Mouse (Mus musculus) retina, postnatal 7 days (tissue): ENCODE results near the gene Gm13057.
"Not testable (repeated sequence)": the region's sequence is repeated elsewhere in the genome, so short reads cannot be mapped to it uniquely, and the experiment has no call there.

ENCODE experiments used
- DNase-seq: peaks from one replicate; pipeline ENCODE4 v3.0.0-alpha.2; 2012; ENCODE audit warnings: low read depth, low spot score

Gm13057 gene

DNA sequence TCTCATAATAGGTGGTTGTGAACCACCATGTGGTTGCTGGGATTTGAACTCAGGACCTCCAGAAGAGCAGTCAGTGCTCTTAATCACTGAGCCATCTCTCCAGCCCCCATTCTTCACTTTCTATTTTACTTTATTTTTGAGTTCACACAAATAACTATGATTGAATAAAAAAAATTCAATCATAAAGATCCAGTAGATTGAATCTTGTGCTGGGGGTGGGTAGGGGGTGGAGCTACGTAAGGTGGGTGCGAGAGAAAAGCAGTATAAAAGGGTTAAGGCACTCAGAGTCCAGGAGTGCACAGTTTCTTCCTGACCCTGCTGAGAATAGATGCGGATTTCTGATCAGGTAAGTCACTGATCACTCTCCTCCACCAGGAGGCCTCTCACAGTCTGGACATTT is at the start of gene Gm13057, which contains the start of gene BC080695:
TSS of gene Gm13057 (plus strand) at position 310 of the 400 bp plus-strand sequence.
TSS of gene BC080695 (plus strand) at position 301 of the 400 bp plus-strand sequence.
- DNase-seq = not testable (repeated sequence)

DNA sequence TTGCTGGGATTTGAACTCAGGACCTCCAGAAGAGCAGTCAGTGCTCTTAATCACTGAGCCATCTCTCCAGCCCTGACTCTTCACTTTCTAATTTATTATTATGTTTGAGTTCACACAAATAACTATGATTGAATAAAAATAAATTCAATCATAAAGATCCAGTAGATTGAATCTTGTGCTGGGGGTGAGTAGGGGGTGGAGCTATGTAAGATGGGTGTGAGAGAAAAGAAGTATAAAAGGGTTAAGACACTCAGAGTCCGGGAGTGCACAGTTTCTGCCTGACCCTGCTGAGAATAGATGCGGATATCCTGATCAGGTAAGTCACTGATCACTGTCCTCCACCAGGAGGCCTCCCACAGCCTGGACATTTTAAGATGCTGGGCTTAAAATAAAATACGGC is 40.5 kb upstream of the Gm13057 start, which contains the start of gene Gm13043:
TSS of gene Gm13043 (plus strand) at position 301 of the 400 bp plus-strand sequence.
- no peak for DNase-seq

DNA sequence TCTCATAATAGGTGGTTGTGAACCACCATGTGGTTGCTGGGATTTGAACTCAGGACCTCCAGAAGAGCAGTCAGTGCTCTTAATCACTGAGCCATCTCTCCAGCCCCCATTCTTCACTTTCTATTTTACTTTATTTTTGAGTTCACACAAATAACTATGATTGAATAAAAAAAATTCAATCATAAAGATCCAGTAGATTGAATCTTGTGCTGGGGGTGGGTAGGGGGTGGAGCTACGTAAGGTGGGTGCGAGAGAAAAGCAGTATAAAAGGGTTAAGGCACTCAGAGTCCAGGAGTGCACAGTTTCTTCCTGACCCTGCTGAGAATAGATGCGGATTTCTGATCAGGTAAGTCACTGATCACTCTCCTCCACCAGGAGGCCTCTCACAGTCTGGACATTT is 15.9 kb upstream of the Gm13057 start, which contains the start of gene Gm13040:
TSS of gene Gm13040 (plus strand) at position 301 of the 400 bp plus-strand sequence.
- DNase-seq = not testable (repeated sequence)
